Mouse (Mus musculus) adrenal gland, adult 8-10 months (tissue): Measurements from ENCODE around the gene Ikzf3. TPM values are rescaled to one million over a fixed set of nuclear protein-coding genes. Genes with fewer than 3 reads are reported as not detected.

Experiments
- DNase-seq: peaks from one replicate; pipeline ENCODE4 v3.0.0; 2022
- total RNA-seq, 4 experiments: library from RNA; stranded (reverse); gene quantifications; 2 replicates each; pipeline ENCODE4 v1.2.4; 2022

Ikzf3 gene
- total RNA-seq, 4 experiments from 2014 or later, result 0.49 to 1.0 (median 0.75) TPM

DNA sequence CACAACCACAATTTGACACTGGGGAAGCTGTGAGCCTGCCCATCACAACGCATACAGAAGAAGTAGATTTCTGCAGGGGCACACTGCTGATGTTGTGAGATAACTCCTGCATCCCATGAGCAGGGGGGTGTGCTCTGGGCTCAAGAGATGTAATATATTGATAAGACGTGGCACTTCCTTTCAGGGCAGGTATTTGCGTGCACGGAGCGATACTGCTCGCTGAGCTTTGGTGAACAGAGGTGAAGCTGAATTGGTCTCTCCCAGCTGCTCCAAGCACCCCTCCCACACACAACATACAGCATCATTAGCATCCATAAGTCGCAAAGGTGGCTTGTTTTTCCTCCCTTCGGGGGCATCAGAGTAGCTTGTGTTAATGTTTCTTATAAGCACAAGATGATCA lies 35.7 kb downstream of the Ikzf3 start:
- DNase-seq, result no peak

DNA sequence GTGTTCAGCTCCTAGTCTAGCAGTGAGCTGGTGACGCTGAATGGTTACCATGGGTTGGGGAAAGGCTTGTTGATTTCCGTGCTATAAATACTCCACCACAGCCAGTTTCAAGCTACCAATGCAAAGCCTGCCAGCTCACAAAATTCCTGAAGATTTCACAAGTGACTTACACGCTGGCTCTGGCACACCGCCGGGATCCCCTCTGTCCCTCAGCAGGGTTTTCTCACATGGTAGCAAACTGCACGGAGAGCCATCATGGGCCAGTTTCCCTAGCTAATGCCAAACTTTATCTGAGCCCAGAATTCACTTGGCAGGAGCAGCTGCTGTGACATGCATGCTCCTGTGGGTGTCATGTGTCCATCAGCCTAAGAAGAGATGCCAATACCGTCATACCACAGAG lies 36.4 kb downstream of the Ikzf3 start:
- no peak for DNase-seq

- DNase-seq, result no peak
These were observed 40.9 kb downstream of the Ikzf3 start for GRCm38 (mm10) chr11:98504926-98505325.

DNA sequence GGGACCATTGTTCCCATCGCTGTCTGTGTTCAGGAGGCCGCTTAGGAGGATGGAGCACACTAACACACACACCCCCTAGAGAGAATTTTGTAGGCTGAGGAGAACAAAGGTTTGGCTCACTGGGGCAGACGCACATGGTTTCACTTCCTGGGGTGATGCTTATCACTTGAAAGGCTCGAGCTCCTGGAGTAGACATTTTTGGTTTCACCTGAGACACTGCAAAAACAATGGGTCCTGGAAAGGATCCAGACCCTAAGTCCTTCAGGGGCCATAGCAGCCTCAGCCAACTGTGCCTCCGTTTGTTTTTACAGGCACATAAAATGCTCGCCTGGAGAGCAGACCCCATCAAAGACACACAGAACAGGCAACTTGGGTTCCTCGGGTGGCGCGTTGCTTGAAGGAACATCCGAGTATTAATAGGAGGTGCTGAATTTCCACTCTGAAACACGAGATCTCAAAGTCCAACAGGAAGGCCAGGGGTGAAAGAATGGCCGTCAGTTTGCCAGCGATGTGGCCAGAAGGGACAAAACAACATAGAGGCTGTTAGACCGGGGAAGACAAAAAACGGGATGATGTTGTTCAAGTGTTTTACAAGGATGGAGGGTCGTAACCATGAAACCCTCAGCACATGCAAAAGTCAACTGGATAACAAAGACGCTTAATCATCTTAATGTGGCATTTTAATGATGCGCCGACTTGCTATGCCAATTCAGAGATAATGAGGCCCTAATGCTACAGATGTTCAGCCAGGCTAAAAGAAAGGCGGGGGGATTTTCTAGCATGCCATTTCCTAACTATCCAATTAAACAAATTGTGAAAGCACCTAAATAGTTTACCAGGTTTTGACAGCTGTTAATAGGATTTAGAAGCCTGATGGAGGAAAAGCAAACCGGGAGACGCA lies 48.2 kb downstream of the Ikzf3 start:
- DNase-seq, result no peak

DNA sequence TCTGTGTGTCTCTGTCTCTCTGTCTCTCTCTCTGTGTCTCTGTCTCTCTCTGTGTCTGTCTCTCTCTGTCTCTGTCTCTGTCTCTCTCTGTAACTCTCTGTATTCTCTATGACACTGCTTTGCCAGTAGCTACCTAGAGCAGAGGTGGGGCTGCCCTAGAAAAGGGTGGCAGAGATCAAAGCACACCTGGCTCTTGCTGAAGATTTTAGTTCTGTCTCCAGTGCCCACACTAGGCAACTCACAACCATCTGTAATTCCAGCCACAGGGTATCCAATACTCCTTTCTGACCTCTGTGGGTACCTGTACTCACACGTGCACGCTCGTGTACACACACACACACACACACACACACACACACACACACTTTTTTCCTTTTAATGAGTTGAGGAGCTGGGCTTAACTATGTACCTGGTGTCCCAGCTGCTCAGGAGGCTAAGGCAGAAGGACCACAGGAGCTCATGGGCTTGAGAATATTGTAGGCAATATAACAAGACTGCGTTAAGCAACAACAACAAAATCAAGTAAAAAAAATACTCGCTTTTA lies 50.6 kb downstream of the Ikzf3 start:
- DNase-seq, result no peak

- DNase-seq, result no peak
These were observed 52.4 kb downstream of the Ikzf3 start for GRCm38 (mm10) chr11:98493394-98493793.

GRCm38 (mm10) chr11:98492959-98493358 lies 52.9 kb downstream of the Ikzf3 start:
- DNase-seq, result no peak

DNA sequence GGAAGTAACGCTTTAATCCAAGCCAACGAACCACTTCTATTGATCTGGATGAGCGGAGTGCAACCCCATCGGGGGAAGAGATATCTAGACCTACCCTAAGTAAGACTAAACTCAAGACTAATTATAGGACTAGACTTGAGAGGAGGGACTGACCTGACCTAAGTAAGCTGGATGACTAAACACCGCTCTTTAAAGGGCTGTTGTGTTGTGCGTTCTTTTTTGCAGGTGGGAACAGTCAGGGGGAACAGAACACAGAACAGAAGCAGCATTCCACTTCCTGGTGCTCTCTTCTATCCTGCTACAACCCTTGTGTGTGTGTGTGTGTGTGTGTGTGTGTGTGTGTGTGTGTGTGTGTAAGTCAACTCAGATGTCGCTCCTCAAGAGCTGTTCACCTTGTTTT lies 54.3 kb downstream of the Ikzf3 start:
- no peak for DNase-seq

DNA sequence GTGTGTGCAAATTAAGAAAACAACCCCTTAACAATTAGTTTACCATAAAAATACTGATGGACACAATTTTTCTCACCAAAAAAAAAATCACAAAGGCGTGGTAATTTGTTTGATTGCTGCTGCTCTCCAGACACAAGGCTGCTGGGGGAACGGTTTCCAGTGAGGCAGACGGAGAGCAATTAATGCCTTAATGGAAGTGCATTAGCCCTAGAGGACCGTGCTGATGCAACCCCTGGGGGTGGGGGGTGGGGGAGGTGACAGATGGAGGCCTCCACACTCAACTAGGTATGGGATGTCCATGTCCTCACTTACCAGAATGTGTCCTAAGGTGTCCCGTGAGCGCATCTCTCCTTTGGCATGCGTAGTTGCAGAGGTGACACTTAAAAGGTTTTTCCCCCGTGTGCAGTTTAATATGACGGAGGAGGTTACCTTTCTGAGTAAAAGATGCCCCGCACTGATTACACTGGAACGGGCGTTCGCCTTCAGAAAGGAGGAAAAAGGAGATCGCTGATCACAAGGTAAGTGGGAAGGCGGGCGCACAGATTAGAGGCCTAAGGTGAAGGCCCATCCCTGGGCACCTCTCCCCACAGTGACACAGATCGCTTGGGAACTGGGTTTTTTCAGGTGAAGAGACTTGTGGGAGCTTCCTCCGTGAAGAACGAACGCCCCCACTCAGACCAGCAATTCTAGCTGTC lies 57.1 kb downstream of the Ikzf3 start:
- DNase-seq, result no peak

DNA sequence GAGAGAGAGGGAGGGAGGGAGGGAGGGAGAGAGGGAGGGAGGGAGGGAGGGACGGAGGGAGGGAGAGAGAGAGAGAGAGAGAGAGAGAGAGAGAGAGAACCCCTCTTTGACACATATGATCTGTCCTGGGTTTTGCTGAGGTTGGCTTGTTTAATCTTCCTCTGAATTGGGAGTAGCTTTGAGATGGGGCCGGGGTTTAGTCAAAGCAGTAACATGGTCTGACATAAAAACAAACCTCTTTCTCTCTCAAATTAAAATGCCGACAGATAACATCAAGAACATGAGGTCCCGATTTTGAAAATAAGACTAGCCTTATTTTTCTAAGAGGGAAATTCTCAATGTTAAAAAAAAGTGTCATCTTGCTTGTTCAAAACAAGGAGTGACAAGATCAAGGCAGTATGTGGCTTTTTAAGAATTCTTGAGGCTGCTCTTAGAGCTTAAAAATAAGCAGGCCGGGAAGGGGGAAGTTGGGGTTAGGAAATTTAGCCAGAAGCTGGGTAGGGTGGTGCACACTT lies 58.2 kb downstream of the Ikzf3 start:
- DNase-seq, result no peak

DNA sequence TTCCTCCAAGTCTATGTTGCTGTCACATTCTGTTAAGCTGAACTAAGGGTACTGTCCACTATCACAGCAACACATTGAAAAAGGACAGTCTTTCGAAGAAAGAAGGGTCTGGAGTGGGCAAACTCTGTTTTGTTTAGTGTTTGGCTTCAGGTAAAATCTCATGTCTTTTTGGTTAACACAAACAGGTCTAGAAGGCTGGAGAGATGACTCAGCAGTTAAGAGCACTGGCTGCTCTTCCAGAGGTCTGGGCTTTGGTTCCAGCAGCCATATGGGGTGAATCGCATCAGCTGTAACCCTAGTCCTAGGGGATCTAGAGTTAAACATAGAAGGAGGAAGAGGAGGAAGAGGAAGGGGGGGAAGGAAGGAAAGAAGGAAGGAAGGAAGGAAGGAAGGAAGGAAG lies 60.1 kb downstream of the Ikzf3 start:
- no peak for DNase-seq

GRCm38 (mm10) chr11:98482067-98482466 lies 63.8 kb downstream of the Ikzf3 start:
- DNase-seq, result no peak

GRCm38 (mm10) chr11:98481231-98481630 lies 64.6 kb downstream of the Ikzf3 start:
- DNase-seq, result no peak

- no peak for DNase-seq
These were observed 65.8 kb downstream of the Ikzf3 start for GRCm38 (mm10) chr11:98479940-98480497.

DNA sequence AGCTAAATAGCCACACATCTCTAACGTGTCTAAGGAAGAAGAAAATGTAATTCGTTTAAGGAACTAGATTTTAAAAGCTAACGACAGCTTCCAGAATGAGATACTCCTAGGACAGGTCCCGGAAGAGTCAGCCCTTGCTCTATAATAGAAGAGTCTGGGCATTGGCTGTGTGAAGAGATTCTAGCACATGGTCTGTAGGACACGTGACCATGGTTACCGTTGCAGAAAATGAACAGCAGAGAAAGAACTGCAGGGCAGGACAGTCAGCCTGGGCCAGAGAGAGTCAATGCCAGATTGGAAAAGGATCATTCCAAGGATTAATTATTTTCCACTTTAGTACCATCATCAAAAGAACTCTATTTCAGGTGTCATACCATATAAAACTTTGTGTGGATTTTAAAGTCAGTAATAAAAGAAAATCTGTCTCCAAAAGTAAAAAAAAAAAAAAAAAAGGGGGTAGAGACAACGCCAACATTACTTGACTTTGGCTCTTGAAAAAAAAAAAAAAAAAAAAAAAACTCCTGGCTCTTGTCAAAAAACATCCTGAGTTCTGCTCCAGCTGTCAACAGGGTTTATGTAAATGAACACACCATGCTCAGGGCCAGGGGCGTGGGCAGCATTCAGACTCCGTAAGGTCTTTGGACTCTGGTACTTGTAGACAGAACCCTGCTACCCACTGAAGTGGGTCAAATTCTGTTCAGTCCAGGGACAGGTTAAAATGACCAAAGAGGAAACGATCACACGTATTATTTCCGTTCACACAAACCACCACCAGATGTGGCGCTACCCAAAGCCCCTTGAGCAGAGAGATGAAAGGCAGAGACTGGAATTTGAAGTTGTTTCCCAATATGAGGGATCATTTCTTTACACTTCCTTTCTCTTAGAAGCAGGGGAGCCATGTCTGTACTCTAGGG lies 66.5 kb downstream of the Ikzf3 start:
- no peak for DNase-seq

GRCm38 (mm10) chr11:98477011-98477701 lies 68.7 kb downstream of the Ikzf3 start:
- no peak for DNase-seq

- DNase-seq, result no peak
These were observed 69.4 kb downstream of the Ikzf3 start for GRCm38 (mm10) chr11:98476434-98476807.

DNA sequence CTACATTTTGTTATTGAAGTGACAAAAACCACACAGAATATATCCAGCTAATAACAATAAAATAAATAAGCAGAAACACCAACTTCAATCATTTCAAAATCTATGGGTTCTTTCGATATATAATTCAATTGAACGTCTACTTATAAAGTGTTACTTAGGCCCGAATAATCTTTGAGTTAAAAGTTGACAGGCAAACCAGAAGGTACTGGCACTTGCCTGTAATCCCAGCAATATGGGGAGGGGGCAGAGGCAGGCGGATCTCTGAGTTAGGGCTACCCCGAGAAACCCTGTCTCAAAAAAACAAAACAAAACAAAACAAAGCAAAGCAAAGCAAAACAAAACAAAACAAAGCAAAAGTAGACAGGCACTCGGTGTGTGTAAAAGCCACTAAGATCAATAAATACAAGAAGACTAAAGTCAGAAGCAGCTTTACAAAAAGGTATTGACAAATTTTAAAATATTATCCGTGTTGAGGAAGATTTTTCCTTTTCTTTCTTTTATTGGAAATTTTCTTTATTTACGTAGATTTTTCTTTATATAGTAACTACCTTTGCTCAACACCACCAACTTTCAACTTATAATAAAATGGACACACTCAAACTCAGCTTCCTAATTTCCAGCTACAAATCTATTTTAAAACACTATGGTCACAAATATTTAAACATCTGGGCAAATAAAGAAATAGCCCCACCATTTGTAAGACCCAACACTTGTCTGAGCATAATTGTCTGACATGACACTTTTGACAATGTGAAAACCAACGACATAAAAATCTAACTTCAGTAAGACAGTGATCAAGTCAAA lies 70.0 kb downstream of the Ikzf3 start:
- DNase-seq, result no peak

DNA sequence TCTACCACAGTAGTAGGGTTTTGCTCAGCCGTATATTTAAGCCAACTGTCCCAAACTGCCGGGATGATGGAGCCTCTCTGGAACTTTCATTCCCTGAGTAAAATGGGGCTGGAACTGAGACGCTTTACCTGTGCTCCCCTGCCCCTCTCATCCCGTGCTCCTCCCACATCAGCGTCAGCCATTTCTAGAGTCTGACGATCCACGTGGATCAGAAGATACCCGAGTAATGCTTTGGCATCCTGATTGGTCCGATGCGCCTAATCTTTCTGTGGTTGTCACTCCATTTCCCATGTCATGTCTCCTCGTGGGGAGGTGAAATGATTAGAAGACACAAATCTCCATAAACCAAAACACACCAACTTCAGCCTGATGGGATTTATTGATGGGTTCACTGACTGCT lies 70.9 kb downstream of the Ikzf3 start:
- DNase-seq, result no peak

DNA sequence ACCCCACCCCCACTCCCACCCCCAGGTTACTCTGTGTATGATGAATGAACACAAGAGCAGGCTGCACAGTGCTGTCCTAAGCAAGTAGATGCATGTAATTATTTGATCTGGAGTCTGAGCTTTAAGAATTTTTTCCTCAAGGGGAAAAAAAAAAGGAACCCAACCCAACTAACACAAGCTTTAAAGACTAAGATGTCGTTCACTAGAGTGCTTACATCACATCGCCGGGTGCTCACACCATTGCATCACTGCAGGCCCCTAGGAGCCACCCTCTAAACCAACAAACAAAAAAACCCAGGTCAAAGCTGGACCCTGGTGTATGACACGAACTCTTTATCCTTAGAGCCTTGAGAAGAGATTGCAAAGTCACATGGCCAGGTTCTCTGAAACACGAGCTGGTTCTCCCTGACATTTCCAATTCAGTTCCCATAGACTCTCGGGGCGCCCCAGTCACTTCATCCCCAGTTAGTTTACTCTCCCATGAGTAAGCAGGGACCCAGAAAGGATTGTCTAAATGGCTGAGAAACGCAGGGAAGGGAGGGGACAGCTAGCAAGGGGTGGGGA lies 71.8 kb downstream of the Ikzf3 start:
- DNase-seq, result no peak
